Mouse (Mus musculus) gastrocnemius, adult 8-10 months (tissue): Measurements from ENCODE around the gene H2al1g. TPM values are rescaled to one million over a fixed set of nuclear protein-coding genes. Genes with fewer than 3 reads are reported as not detected.

Experiments used
- total RNA-seq, 4 experiments: library from RNA; stranded (reverse); gene quantifications; 2 replicates each; pipeline ENCODE4 v1.2.4; 2022

The H2al1g gene
- total RNA-seq, 4 experiments from 2014 or later: not detected

Other genes starting within 250 kb of the H2al1g start
- not detected for gene H2al1a, start 19.0 kb upstream of the H2al1g start, total RNA-seq
- not detected for gene H2al1b, start 15.8 kb upstream of the H2al1g start, total RNA-seq
- gene H2al1c, start 12.6 kb upstream of the H2al1g start, total RNA-seq: not detected
- gene H2al1d, start 9.4 kb upstream of the H2al1g start, total RNA-seq: not detected
- not detected for gene H2al1e, start 6.3 kb upstream of the H2al1g start, total RNA-seq
- not detected for gene H2al1f, start 3.1 kb upstream of the H2al1g start, total RNA-seq
- gene H2al1h, start 3.2 kb downstream of the H2al1g start, total RNA-seq: not detected
- gene H2al1i, start 6.4 kb downstream of the H2al1g start, total RNA-seq: not detected
- gene H2al1j, start 9.6 kb downstream of the H2al1g start, total RNA-seq: not detected